Mouse (Mus musculus): Measurements from ENCODE around the gene Rps15. TPM values are rescaled to one million over a fixed set of nuclear protein-coding genes. Genes with fewer than 3 reads are reported as not detected.
A peak's percentile ranks its signal among the peaks of the same experiment; 100 is the strongest.

Rps15 gene
- polyA plus RNA-seq, 1 experiment from 2014 or later: 460 TPM

GRCm38 (mm10) chr10:80302082-80302355 lies 9.8 kb downstream of the Rps15 start:
- Histone ChIP-seq H3K4me2 (ENCODE audit: low read depth, low read length) (no peak overlapping the region), H3K4me1 (ENCODE audit: control insufficient read depth, low read depth, low read length) (peaks cover 6% of the 10 kb centered on the region), H3K27ac (ENCODE audit: low read length) (no peak overlapping the region), H3K9me3 (replicated peaks; ENCODE audit: control insufficient read depth, low read length) (no peaks in the 10 kb centered on the region), H3K4me3 (ENCODE audit: low read depth, low read length) (no peak overlapping the region), H3K36me3 (ENCODE audit: control insufficient read depth, insufficient read depth) (no peaks in the 10 kb centered on the region), H3K27me3 (ENCODE audit: control insufficient read depth, insufficient read depth, low read depth, low read length) (peaks cover 91% of the 10 kb centered on the region), H3K9ac (ENCODE audit: low read depth, low read length) (no peak overlapping the region)
- 59% methylated on average over 5 of the region's 5 CpGs for WGBS (ENCODE audit: insufficient replicate concordance)
- ATAC-seq (ENCODE audit: low read depth): no peak

DNA sequence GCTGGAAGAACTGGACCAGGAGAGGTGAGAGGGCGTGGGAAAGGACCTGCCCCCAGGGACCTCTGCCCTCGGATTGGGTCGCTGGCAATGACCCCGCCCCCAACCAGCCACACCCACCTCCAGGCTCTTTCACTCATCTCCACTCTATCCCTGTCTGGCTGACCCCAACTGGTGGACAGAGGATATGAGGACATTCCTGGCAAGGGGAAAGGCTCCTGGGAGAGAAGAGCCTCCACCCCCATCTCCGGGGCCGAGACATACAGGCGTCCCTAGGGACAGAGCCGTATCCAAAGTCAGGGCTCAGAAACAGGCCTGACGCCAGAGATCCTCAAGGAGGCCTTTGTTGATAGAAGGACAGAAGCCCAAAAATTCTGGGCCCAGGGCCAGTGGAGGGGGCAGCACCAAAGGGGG lies 10.2 kb downstream of the Rps15 start:
- no peak overlapping the region for H3K4me2 ChIP-seq (ENCODE audit: low read depth, low read length)
- whole genome bisulfite sequencing (ENCODE audit: insufficient replicate concordance): 28% methylated on average over 9 of the region's 9 CpGs
- H3K27me3 ChIP-seq (ENCODE audit: control insufficient read depth, insufficient read depth, low read depth, low read length): peaks cover 89% of the 10 kb centered on the region
- no peak overlapping the region for H3K27ac ChIP-seq (ENCODE audit: low read length)
- H3K9me3 ChIP-seq (replicated peaks; ENCODE audit: control insufficient read depth, low read length): no peaks in the 10 kb centered on the region
- ATAC-seq (ENCODE audit: low read depth): peak; percentile 61
- no peak overlapping the region for H3K4me3 ChIP-seq (ENCODE audit: low read depth, low read length)
- H3K9ac ChIP-seq (ENCODE audit: low read depth, low read length): no peak overlapping the region
- H3K4me1 ChIP-seq (ENCODE audit: control insufficient read depth, low read depth, low read length): peaks cover 6% of the 10 kb centered on the region
- H3K36me3 ChIP-seq (ENCODE audit: control insufficient read depth, insufficient read depth): no peaks in the 10 kb centered on the region

GRCm38 (mm10) chr10:80304458-80304857 lies 12.2 kb downstream of the Rps15 start:
- 6% methylated on average over 12 of the region's 12 CpGs for WGBS (ENCODE audit: insufficient replicate concordance)
- Histone ChIP-seq H3K9me3 (replicated peaks; ENCODE audit: control insufficient read depth, low read length) (no peaks in the 10 kb centered on the region), H3K9ac (ENCODE audit: low read depth, low read length) (no peak overlapping the region), H3K4me2 (ENCODE audit: low read depth, low read length) (peak overlapping the region; percentile 17; the same call in 1 of the 2 replicates), H3K4me1 (ENCODE audit: control insufficient read depth, low read depth, low read length) (peaks cover 6% of the 10 kb centered on the region), H3K36me3 (ENCODE audit: control insufficient read depth, insufficient read depth) (no peaks in the 10 kb centered on the region), H3K27ac (ENCODE audit: low read length) (no peak overlapping the region), H3K27me3 (ENCODE audit: control insufficient read depth, insufficient read depth, low read depth, low read length) (peaks cover 81% of the 10 kb centered on the region), H3K4me3 (ENCODE audit: low read depth, low read length) (0 out of 2 replicates have a peak overlapping the region, but pooled peaks have one; percentile 7)
- peak; percentile 7; the same call in 1 of the 2 replicates for ATAC-seq (ENCODE audit: low read depth)

- Histone ChIP-seq H3K27me3 (ENCODE audit: control insufficient read depth, insufficient read depth, low read depth, low read length) (peaks cover 78% of the 10 kb centered on the region), H3K4me2 (ENCODE audit: low read depth, low read length) (peak overlapping the region; percentile 17; the same call in 1 of the 2 replicates), H3K9me3 (replicated peaks; ENCODE audit: control insufficient read depth, low read length) (no peaks in the 10 kb centered on the region), H3K9ac (ENCODE audit: low read depth, low read length) (no peak overlapping the region), H3K4me1 (ENCODE audit: control insufficient read depth, low read depth, low read length) (peaks cover 6% of the 10 kb centered on the region), H3K36me3 (ENCODE audit: control insufficient read depth, insufficient read depth) (no peaks in the 10 kb centered on the region), H3K27ac (ENCODE audit: low read length) (no peak overlapping the region), H3K4me3 (ENCODE audit: low read depth, low read length) (0 out of 2 replicates have a peak overlapping the region, but pooled peaks have one; percentile 7)
- WGBS (ENCODE audit: insufficient replicate concordance): 4% methylated on average over 25 of the region's 25 CpGs
- ATAC-seq (ENCODE audit: low read depth): peak; percentile 53
These were observed 12.6 kb downstream of the Rps15 start for GRCm38 (mm10) chr10:80304862-80305261.

GRCm38 (mm10) chr10:80311560-80311959 lies 19.3 kb downstream of the Rps15 start:
- no peak overlapping the region for H3K4me2 ChIP-seq (ENCODE audit: low read depth, low read length)
- peaks cover 6% of the 10 kb centered on the region for H3K4me1 ChIP-seq (ENCODE audit: control insufficient read depth, low read depth, low read length)
- ATAC-seq (ENCODE audit: low read depth): no peak
- peaks cover 78% of the 10 kb centered on the region for H3K27me3 ChIP-seq (ENCODE audit: control insufficient read depth, insufficient read depth, low read depth, low read length)
- no peaks in the 10 kb centered on the region for H3K9me3 ChIP-seq (replicated peaks; ENCODE audit: control insufficient read depth, low read length)
- H3K9ac ChIP-seq (ENCODE audit: low read depth, low read length): no peak overlapping the region
- no peaks in the 10 kb centered on the region for H3K36me3 ChIP-seq (ENCODE audit: control insufficient read depth, insufficient read depth)
- H3K27ac ChIP-seq (ENCODE audit: low read length): no peak overlapping the region
- 69% methylated on average over 16 of the region's 16 CpGs for WGBS (ENCODE audit: insufficient replicate concordance)
- no peak overlapping the region for H3K4me3 ChIP-seq (ENCODE audit: low read depth, low read length)

DNA sequence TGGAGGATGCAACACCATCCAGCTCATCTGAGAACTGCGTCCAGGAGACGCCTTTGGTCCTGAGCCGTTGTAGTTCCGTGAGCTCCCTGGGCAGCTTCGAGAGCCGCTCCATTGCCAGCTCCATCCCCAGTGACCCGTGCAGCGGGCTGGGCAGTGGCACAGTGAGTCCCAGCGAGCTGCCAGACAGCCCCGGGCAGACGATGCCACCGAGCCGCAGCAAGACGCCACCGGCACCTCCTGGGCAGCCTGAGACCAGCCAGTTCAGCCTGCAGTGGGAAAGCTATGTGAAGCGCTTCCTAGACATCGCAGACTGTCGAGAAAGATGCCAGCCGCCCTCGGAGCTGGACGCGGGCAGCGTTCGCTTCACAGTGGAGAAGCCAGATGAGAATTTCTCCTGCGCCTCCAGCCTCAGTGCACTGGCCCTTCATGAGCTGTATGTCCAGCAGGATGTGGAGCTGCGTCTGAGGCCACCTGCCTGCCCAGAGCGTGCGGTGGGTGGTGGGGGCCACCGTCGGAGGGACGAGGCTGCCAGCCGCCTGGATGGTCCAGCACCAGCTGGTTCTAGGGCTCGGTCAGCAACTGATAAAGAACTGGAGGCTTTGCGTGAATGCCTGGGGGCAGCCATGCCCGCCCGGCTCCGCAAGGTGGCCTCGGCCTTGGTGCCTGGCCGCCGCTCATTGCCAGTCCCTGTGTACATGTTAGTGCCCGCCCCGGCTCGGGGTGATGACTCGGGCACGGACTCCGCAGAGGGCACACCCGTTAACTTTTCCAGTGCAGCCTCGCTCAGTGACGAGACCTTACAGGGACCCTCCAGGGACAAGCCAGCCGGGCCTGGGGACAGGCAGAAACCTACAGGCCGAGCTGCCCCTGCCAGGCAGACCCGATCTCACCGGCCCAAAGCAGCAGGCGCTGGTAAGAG lies 20.6 kb downstream of the Rps15 start:
- no peak for ATAC-seq (ENCODE audit: low read depth)
- H3K27me3 ChIP-seq (ENCODE audit: control insufficient read depth, insufficient read depth, low read depth, low read length): peaks cover 80% of the 10 kb centered on the region
- H3K4me3 ChIP-seq (ENCODE audit: low read depth, low read length): no peak overlapping the region
- H3K9me3 ChIP-seq (replicated peaks; ENCODE audit: control insufficient read depth, low read length): no peaks in the 10 kb centered on the region
- H3K4me2 ChIP-seq (ENCODE audit: low read depth, low read length): no peak overlapping the region
- no peaks in the 10 kb centered on the region; the same call in 1 of the 2 replicates for H3K36me3 ChIP-seq (ENCODE audit: control insufficient read depth, insufficient read depth)
- no peak overlapping the region for H3K27ac ChIP-seq (ENCODE audit: low read length)
- WGBS (ENCODE audit: insufficient replicate concordance): 52% methylated on average over 54 of the region's 54 CpGs
- no peak overlapping the region for H3K9ac ChIP-seq (ENCODE audit: low read depth, low read length)
- peaks cover 19% of the 10 kb centered on the region for H3K4me1 ChIP-seq (ENCODE audit: control insufficient read depth, low read depth, low read length)

GRCm38 (mm10) chr10:80313627-80314201 lies 21.5 kb downstream of the Rps15 start:
- Histone ChIP-seq H3K4me3 (ENCODE audit: low read depth, low read length) (no peak overlapping the region), H3K36me3 (ENCODE audit: control insufficient read depth, insufficient read depth) (peaks cover 3% of the 10 kb centered on the region; the same call in 1 of the 2 replicates), H3K4me2 (ENCODE audit: low read depth, low read length) (no peak overlapping the region), H3K27me3 (ENCODE audit: control insufficient read depth, insufficient read depth, low read depth, low read length) (peaks cover 76% of the 10 kb centered on the region), H3K9ac (ENCODE audit: low read depth, low read length) (no peak overlapping the region), H3K9me3 (replicated peaks; ENCODE audit: control insufficient read depth, low read length) (no peaks in the 10 kb centered on the region), H3K4me1 (ENCODE audit: control insufficient read depth, low read depth, low read length) (peaks cover 23% of the 10 kb centered on the region), H3K27ac (ENCODE audit: low read length) (no peak overlapping the region)
- no peak for ATAC-seq (ENCODE audit: low read depth)
- WGBS (ENCODE audit: insufficient replicate concordance): 15% methylated on average over 20 of the region's 20 CpGs

DNA sequence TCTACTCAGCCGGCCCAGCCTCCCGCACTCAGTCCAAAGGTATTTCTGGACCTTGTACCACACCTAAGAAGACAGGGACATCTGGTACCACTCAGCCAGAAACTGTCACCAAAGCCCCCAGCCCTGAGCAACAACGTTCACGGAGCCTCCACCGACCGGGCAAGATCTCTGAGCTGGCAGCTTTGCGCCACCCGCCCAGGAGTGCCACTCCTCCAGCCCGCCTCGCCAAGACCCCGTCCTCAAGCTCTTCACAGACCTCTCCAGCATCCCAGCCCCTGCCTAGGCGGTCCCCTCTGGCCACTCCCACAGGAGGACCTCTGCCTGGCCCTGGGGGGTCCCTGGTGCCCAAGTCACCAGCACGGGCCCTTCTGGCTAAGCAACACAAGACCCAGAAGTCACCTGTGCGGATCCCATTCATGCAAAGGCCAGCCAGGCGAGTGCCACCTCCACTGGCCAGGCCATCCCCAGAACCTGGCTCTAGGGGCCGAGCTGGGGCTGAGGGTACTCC lies 22.3 kb downstream of the Rps15 start:
- Histone ChIP-seq H3K27ac (ENCODE audit: low read length) (no peak overlapping the region), H3K4me3 (ENCODE audit: low read depth, low read length) (no peak overlapping the region), H3K27me3 (ENCODE audit: control insufficient read depth, insufficient read depth, low read depth, low read length) (peaks cover 67% of the 10 kb centered on the region), H3K36me3 (ENCODE audit: control insufficient read depth, insufficient read depth) (peaks cover 5% of the 10 kb centered on the region; the same call in 1 of the 2 replicates), H3K4me2 (ENCODE audit: low read depth, low read length) (no peak overlapping the region), H3K9ac (ENCODE audit: low read depth, low read length) (no peak overlapping the region), H3K9me3 (replicated peaks; ENCODE audit: control insufficient read depth, low read length) (no peaks in the 10 kb centered on the region), H3K4me1 (ENCODE audit: control insufficient read depth, low read depth, low read length) (peaks cover 32% of the 10 kb centered on the region)
- ATAC-seq (ENCODE audit: low read depth): no peak
- WGBS (ENCODE audit: insufficient replicate concordance): 56% methylated on average over 16 of the region's 16 CpGs

DNA sequence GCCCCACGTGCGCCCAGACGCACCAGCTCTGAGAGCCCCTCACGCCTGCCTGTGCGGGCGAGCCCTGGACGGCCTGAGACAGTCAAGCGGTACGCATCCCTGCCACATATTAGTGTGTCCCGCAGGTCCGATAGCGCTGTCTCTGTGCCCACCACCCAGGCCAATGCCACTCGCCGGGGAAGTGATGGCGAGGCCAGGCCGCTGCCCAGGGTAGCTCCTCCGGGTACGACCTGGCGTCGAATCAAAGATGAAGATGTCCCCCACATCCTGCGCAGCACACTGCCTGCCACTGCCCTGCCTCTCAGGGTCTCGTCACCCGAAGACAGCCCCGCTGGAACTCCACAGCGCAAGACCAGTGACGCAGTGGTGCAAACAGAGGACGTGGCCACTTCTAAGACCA lies 23.1 kb downstream of the Rps15 start:
- Histone ChIP-seq H3K4me2 (ENCODE audit: low read depth, low read length) (no peak overlapping the region), H3K27me3 (ENCODE audit: control insufficient read depth, insufficient read depth, low read depth, low read length) (peaks cover 65% of the 10 kb centered on the region), H3K36me3 (ENCODE audit: control insufficient read depth, insufficient read depth) (peaks cover 5% of the 10 kb centered on the region; the same call in 1 of the 2 replicates), H3K27ac (ENCODE audit: low read length) (no peak overlapping the region), H3K9me3 (replicated peaks; ENCODE audit: control insufficient read depth, low read length) (no peaks in the 10 kb centered on the region), H3K4me3 (ENCODE audit: low read depth, low read length) (no peak overlapping the region), H3K9ac (ENCODE audit: low read depth, low read length) (no peak overlapping the region), H3K4me1 (ENCODE audit: control insufficient read depth, low read depth, low read length) (peaks cover 34% of the 10 kb centered on the region)
- WGBS (ENCODE audit: insufficient replicate concordance): 38% methylated on average over 27 of the region's 27 CpGs
- ATAC-seq (ENCODE audit: low read depth): no peak
